Mouse (Mus musculus) CH12.LX (cell line): ENCODE data around the gene P3h3. TPM values are rescaled to one million over a fixed set of nuclear protein-coding genes. Genes with fewer than 3 reads are reported as not detected.
"Not testable (repeated sequence)": the region's sequence is repeated elsewhere in the genome, so short reads cannot be mapped to it uniquely, and the experiment has no call there.

Source experiments
- DNase-seq: peaks from one replicate; pipeline ENCODE4 v3.0.0-alpha.2; 2013; ENCODE audit errors: extremely low read depth
- H3K27ac ChIP-seq: 2 replicates; pipeline ENCODE4 v1.5.1; 2012; ENCODE audit warnings: low read depth, mild to moderate bottlenecking, control low read depth, moderate library complexity; ENCODE audit not compliant: insufficient read depth
- H3K27me3 ChIP-seq: replicated peaks from 2 replicates; pipeline ENCODE3; 2012; ENCODE audit warnings: inconsistent platforms
- H3K36me3 ChIP-seq, 2 experiments: replicated peaks in 1 of 2; 2 replicates each; pipeline versions ENCODE3 to v1.6.1; 2012; ENCODE audit warnings: inconsistent platforms in 1 of 2, low read length in 1 of 2, mild to moderate bottlenecking in 1 of 2, mixed read lengths in 1 of 2, moderate library complexity in 1 of 2; ENCODE audit not compliant: control insufficient read depth in 1 of 2, insufficient read depth in 1 of 2
- H3K4me1 ChIP-seq, 2 experiments: 2 replicates each; pipeline ENCODE4 v1.6.1; 2012; ENCODE audit warnings: inconsistent platforms in 1 of 2, moderate library complexity in 1 of 2; ENCODE audit not compliant: insufficient read depth in 2 of 2, control insufficient read depth in 1 of 2
- H3K4me2 ChIP-seq: 2 replicates; pipeline ENCODE4 v1.6.1; 2012; ENCODE audit warnings: low read depth, mild to moderate bottlenecking, control low read depth; ENCODE audit not compliant: poor library complexity, insufficient read depth, severe bottlenecking
- H3K4me3 ChIP-seq, 3 experiments: fragments of 150-350 bp in 1 of 3; sonication (generic) in 1 of 3; replicated peaks in 1 of 3; 2 replicates each; pipeline versions ENCODE3 to v1.5.1; 2011 to 2012; ENCODE audit warnings: low read depth in 2 of 3, low read length in 2 of 3, mild to moderate bottlenecking in 2 of 3, moderate library complexity in 2 of 3, control low read depth in 1 of 3, improper control_type of control experiment in 1 of 3, inconsistent platforms in 1 of 3, mixed read lengths in 1 of 3; ENCODE audit not compliant: poor library complexity in 1 of 3
- H3K79me2 ChIP-seq: replicated peaks from 2 replicates; pipeline ENCODE4 v1.6.1; 2012; ENCODE audit warnings: mild to moderate bottlenecking, moderate library complexity; ENCODE audit not compliant: control insufficient read depth, poor library complexity, insufficient read depth, severe bottlenecking; ENCODE audit errors: extremely low read depth
- H3K9ac ChIP-seq: 2 replicates; pipeline ENCODE4 v1.6.1; 2012; ENCODE audit warnings: low read depth, mild to moderate bottlenecking, control low read depth, moderate library complexity; ENCODE audit not compliant: insufficient read depth
- H3K9me3 ChIP-seq: replicated peaks from 2 replicates; pipeline ENCODE3; 2012; ENCODE audit warnings: low read length, inconsistent platforms, mixed read lengths
- ELF1 ChIP-seq: IDR thresholded peaks from 2 replicates; pipeline ENCODE4 v1.6.1; 2014; ENCODE audit warnings: low read depth, mild to moderate bottlenecking, inconsistent platforms, low read length, improper control_type of control experiment
- EP300 ChIP-seq: IDR thresholded peaks from 2 replicates; pipeline ENCODE4 v1.6.1; 2011; ENCODE audit warnings: low read length, improper control_type of control experiment
- ETS1 ChIP-seq: conservative IDR thresholded peaks from 2 replicates; pipeline ENCODE4 v1.6.1; 2012; ENCODE audit warnings: low read depth, mild to moderate bottlenecking, inconsistent platforms, low read length, improper control_type of control experiment, moderate library complexity
- IRF4 ChIP-seq: IDR thresholded peaks from 2 replicates; pipeline ENCODE4 v1.6.1; 2014; ENCODE audit warnings: low read depth, mild to moderate bottlenecking, inconsistent platforms, low read length, improper control_type of control experiment
- JUN ChIP-seq: IDR thresholded peaks from 2 replicates; pipeline ENCODE4 v1.6.1; 2011; ENCODE audit warnings: low read depth, mild to moderate bottlenecking, low read length, improper control_type of control experiment, moderate library complexity; ENCODE audit not compliant: insufficient read depth
- JUND ChIP-seq: conservative IDR thresholded peaks from 2 replicates; pipeline ENCODE4 v1.6.1; 2011; ENCODE audit warnings: low read depth, low read length, improper control_type of control experiment
- KAT2A ChIP-seq: IDR thresholded peaks from 2 replicates; pipeline ENCODE4 v1.6.1; 2012; ENCODE audit warnings: low read length, improper control_type of control experiment, inconsistent platforms; ENCODE audit not compliant: insufficient replicate concordance
- MAFK ChIP-seq: IDR thresholded peaks from 2 replicates; pipeline ENCODE4 v1.6.1; 2011; ENCODE audit warnings: low read length, improper control_type of control experiment; ENCODE audit not compliant: insufficient replicate concordance
- MEF2A ChIP-seq: IDR thresholded peaks from 2 replicates; pipeline ENCODE4 v1.6.1; 2014; ENCODE audit warnings: low read depth, mild to moderate bottlenecking, inconsistent platforms, low read length, improper control_type of control experiment, borderline replicate concordance
- MYC ChIP-seq: IDR thresholded peaks from 2 replicates; pipeline ENCODE4 v1.6.1; 2011; ENCODE audit warnings: low read depth, mild to moderate bottlenecking, improper control_type of control experiment, low read length
- POLR2AphosphoS2 ChIP-seq: IDR thresholded peaks from 2 replicates; pipeline ENCODE4 v1.6.1; 2011; ENCODE audit warnings: low read depth, low read length, improper control_type of control experiment
- SMC3 ChIP-seq: IDR thresholded peaks from 2 replicates; pipeline ENCODE4 v1.6.1; 2011; ENCODE audit warnings: low read depth, low read length, improper control_type of control experiment
- TCF12 ChIP-seq: IDR thresholded peaks from 2 replicates; pipeline ENCODE4 v1.6.1; 2014; ENCODE audit warnings: low read depth, mild to moderate bottlenecking, inconsistent platforms, low read length, improper control_type of control experiment
- USF1 ChIP-seq: IDR thresholded peaks from 2 replicates; pipeline ENCODE4 v1.6.1; 2014; ENCODE audit warnings: low read depth, mild to moderate bottlenecking, inconsistent platforms, low read length, improper control_type of control experiment
- USF2 ChIP-seq: conservative IDR thresholded peaks from 2 replicates; pipeline ENCODE4 v1.6.1; 2011; ENCODE audit warnings: low read depth, low read length, improper control_type of control experiment
- dilution Hi-C: fragments of 300-500 bp; cut with MboI; formaldehyde crosslinking; loops from 2 replicates; pipeline ENCODE4 v1.14.3; 2020; ENCODE audit warnings: low sequenced_read_pairs; ENCODE audit not compliant: extremely low pct_unique_long_range_greater_than_20kb, extremely low pct_ligation_motif_present
- in situ Hi-C: fragments of 300-500 bp; cut with MboI; formaldehyde crosslinking; loops from 3 replicates; pipeline ENCODE4 v1.14.3; 2019; ENCODE audit warnings: low sequenced_read_pairs, low pct_ligation_motif_present, low pct_unique_long_range_greater_than_20kb, mixed read lengths
- polyA plus RNA-seq: library from polyadenylated mRNA; unstranded; fragments of >175 nt; gene quantifications from 2 replicates; pipeline ENCODE4 v1.2.1, GENCODE M21; 2012; ENCODE audit warnings: low read depth; ENCODE audit not compliant: insufficient read length
- total RNA-seq, 2 experiments: library from RNA; depleted of rRNA; stranded (reverse); fragments of 300-350 nt in 1 of 2; fragments of >200 nt in 1 of 2; gene quantifications; 2 replicates each; pipeline ENCODE4 v1.2.3; 2012 to 2014

P3h3 gene
- total and polyA plus RNA-seq, 3 experiments: 0.31 to 0.34 TPM; not detected in 1

DNA sequence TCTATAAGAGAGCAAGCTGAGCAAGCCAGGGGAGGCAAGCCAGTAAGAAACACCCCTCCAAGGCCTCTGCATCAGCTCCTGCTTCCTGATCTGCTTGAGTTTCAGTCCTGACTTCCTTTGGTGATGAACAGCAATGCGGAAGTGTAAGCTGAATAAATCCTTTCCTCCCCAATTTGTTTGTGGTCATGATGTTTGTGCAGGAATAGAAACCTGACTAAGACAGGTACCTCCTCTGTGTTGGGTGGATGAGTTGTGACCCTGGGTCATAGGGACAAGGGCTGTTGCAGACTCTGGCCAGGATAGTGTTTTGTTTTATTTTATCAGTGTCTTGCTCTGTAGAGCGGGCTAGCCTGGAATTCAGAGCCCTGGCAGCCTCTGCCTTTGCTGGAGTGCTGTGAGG is 36.6 kb upstream of the P3h3 start:
- H3K4me1 ChIP-seq: peaks cover 8 to 70% of the 10 kb centered on the region in 2 experiments
- H3K79me2 ChIP-seq, H3K27me3 ChIP-seq, H3K9me3 ChIP-seq, dilution Hi-C loops, H3K4me3 ChIP-seq, in situ Hi-C loops, H3K4me2 ChIP-seq, H3K36me3 ChIP-seq: not testable (repeated sequence)
- DNase-seq: peak; percentile 74
- 0 out of 2 replicates have a peak overlapping the region, but pooled peaks have one; percentile 36 for H3K9ac ChIP-seq
- TF ChIP-seq ELF1 (peak; percentile 81), ETS1 (peak; percentile 49; the same call in 1 of the 2 replicates), TCF12 (0 out of 2 replicates have a peak, but pooled peaks have one; percentile 32), MEF2A (peak; percentile 97), EP300 (peak; percentile 70), IRF4 (peak; percentile 72), JUND (peak; percentile 41; the same call in 1 of the 2 replicates), JUN (peak; percentile 30; the same call in 1 of the 2 replicates)
- peak overlapping the region; percentile 70 for H3K27ac ChIP-seq

DNA sequence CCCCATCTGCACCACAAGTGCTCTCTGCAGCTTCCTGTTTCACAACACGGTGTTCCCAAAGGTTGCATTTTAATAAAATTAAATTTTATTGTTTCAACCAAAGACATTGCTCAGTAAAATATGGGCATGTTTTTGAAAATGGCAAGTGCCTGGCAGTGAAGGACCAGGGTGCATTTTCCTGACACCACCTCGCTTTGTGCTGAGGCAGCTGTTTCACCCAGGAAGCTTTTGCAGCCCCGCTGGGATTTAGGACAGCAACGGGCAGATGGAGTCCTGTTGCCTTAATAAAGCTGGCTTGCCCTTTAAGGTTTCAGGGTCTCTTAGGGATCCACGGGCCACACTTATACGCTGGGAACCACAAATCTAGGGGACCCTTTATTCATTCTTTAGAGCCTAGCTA is 33.4 kb upstream of the P3h3 start:
- Histone ChIP-seq H3K27me3 (no peaks in the 10 kb centered on the region), H3K4me3 (no peak overlapping the region), H3K4me2 (no peak overlapping the region), H3K27ac (no peak overlapping the region), H3K79me2 (no peaks in the 10 kb centered on the region), H3K9ac (no peak overlapping the region), H3K4me1 (peaks cover 5 to 49% of the 10 kb centered on the region in 2 experiments), H3K36me3 (no peaks in the 10 kb centered on the region), H3K9me3 (peaks cover 3% of the 10 kb centered on the region)
- dilution Hi-C loops: no loop called here
- in situ Hi-C loops: no loop called here
- DNase-seq: no peak
- TF ChIP-seq MAFK (peak; percentile 66; the same call in 1 of the 2 replicates), MYC (no peak)
- TF ChIP-seq, all 38 proteins: peak for 1

GRCm38 (mm10) chr6:124888555-124889125 is 31.1 kb upstream of the P3h3 start:
- H3K79me2 ChIP-seq: no peaks in the 10 kb centered on the region
- H3K9ac ChIP-seq: no peak overlapping the region
- TF ChIP-seq MAFK (no peak), KAT2A (no peak), POLR2AphosphoS2 (no peak), SMC3 (no peak), USF1 (no peak), USF2 (no peak), ELF1 (no peak)
- dilution Hi-C loops (no loop called here), in situ Hi-C loops (no loop called here)
- H3K4me3 ChIP-seq: no peak overlapping the region
- H3K4me2 ChIP-seq: no peak overlapping the region
- no peaks in the 10 kb centered on the region for H3K27me3 ChIP-seq
- peaks cover 2 to 28% of the 10 kb centered on the region in 2 experiments; a peak in 3 of 4 replicates for H3K4me1 ChIP-seq
- H3K27ac ChIP-seq: no peak overlapping the region
- DNase-seq: no peak
- H3K36me3 ChIP-seq: no peaks in the 10 kb centered on the region
- peaks cover 3% of the 10 kb centered on the region for H3K9me3 ChIP-seq
